Mouse (Mus musculus): ENCODE results near the gene Olfr1288. TPM values are rescaled to one million over a fixed set of nuclear protein-coding genes. Genes with fewer than 3 reads are reported as not detected.

The Olfr1288 gene
- not detected in 2 replicates for polyA plus RNA-seq (2012; rRNA removed; ENCODE audit: low replicate concordance)

GRCm38 (mm10) chr2:111473801-111474200, at the start of gene Olfr1288:
TSS of gene Olfr1288 (plus strand) at chr2:111474101.

GRCm38 (mm10) chr2:111448842-111449241, 25.1 kb upstream of the Olfr1288 start, which contains the start of gene Olfr1287:
TSS of gene Olfr1287 (plus strand) at chr2:111449142.

GRCm38 (mm10) chr2:111480519-111480918, 6.6 kb downstream of the Olfr1288 start, which contains the start of gene Olfr1289:
TSS of gene Olfr1289 (plus strand) at chr2:111480819.

GRCm38 (mm10) chr2:111493729-111494128, 19.8 kb downstream of the Olfr1288 start, which contains the start of gene Olfr1290:
TSS of gene Olfr1290 (minus strand) at chr2:111493829.

GRCm38 (mm10) chr2:111496880-111497279, 23.0 kb downstream of the Olfr1288 start, which contains the start of gene Olfr1291-ps1:
TSS of gene Olfr1291-ps1 (plus strand) at chr2:111497180.

GRCm38 (mm10) chr2:111524903-111525302, 51.0 kb downstream of the Olfr1288 start, which contains the start of gene Olfr1293-ps:
TSS of gene Olfr1293-ps (plus strand) at chr2:111525203.

Other genes starting within 250 kb of the Olfr1288 start
- not detected in 2 replicates for gene 4930430A15Rik, start 244.5 kb upstream of the Olfr1288 start, polyA plus RNA-seq (2012; rRNA removed; ENCODE audit: low replicate concordance)
- not detected in 2 replicates for gene Olfr1275, start 238.8 kb upstream of the Olfr1288 start, polyA plus RNA-seq (2012; rRNA removed; ENCODE audit: low replicate concordance)
- not detected in 2 replicates for gene Olfr1276, start 219.6 kb upstream of the Olfr1288 start, polyA plus RNA-seq (2012; rRNA removed; ENCODE audit: low replicate concordance)
- not detected in 2 replicates for gene Olfr1277, start 200.0 kb upstream of the Olfr1288 start, polyA plus RNA-seq (2012; rRNA removed; ENCODE audit: low replicate concordance)
- not detected in 2 replicates for gene Olfr1278, start 184.0 kb upstream of the Olfr1288 start, polyA plus RNA-seq (2012; rRNA removed; ENCODE audit: low replicate concordance)
- not detected in 2 replicates for gene Olfr1279, start 173.5 kb upstream of the Olfr1288 start, polyA plus RNA-seq (2012; rRNA removed; ENCODE audit: low replicate concordance)
- gene Olfr1280, start 160.1 kb upstream of the Olfr1288 start, polyA plus RNA-seq (2012; rRNA removed; ENCODE audit: low replicate concordance), result not detected in 2 replicates
- gene Olfr1281, start 147.6 kb upstream of the Olfr1288 start, polyA plus RNA-seq (2012; rRNA removed; ENCODE audit: low replicate concordance), result not detected in 2 replicates
- gene Olfr1282, start 138.0 kb upstream of the Olfr1288 start, polyA plus RNA-seq (2012; rRNA removed; ENCODE audit: low replicate concordance), result not detected in 2 replicates
- gene Olfr1283, start 107.3 kb upstream of the Olfr1288 start, polyA plus RNA-seq (2012; rRNA removed; ENCODE audit: low replicate concordance), result not detected in 2 replicates
- not detected in 2 replicates for gene Olfr1284, start 98.6 kb upstream of the Olfr1288 start, polyA plus RNA-seq (2012; rRNA removed; ENCODE audit: low replicate concordance)
- gene Olfr1286, start 51.0 kb upstream of the Olfr1288 start, polyA plus RNA-seq (2012; rRNA removed; ENCODE audit: low replicate concordance), result not detected in 2 replicates
- gene Olfr1287, start 25.0 kb upstream of the Olfr1288 start, polyA plus RNA-seq (2012; rRNA removed; ENCODE audit: low replicate concordance), result not detected in 2 replicates
- gene Olfr1289, start 6.7 kb downstream of the Olfr1288 start, polyA plus RNA-seq (2012; rRNA removed; ENCODE audit: low replicate concordance), result not detected in 2 replicates
- gene Olfr1290, start 19.7 kb downstream of the Olfr1288 start, polyA plus RNA-seq (2012; rRNA removed; ENCODE audit: low replicate concordance), result not detected in 2 replicates
- gene Olfr1291-ps1, start 23.1 kb downstream of the Olfr1288 start, polyA plus RNA-seq (2012; rRNA removed; ENCODE audit: low replicate concordance), result not detected in 2 replicates
- gene Olfr1293-ps, start 51.1 kb downstream of the Olfr1288 start, polyA plus RNA-seq (2012; rRNA removed; ENCODE audit: low replicate concordance), result not detected in 2 replicates
- not detected in 2 replicates for gene Olfr1294, start 66.2 kb downstream of the Olfr1288 start, polyA plus RNA-seq (2012; rRNA removed; ENCODE audit: low replicate concordance)
- not detected in 2 replicates for gene Olfr1295, start 95.6 kb downstream of the Olfr1288 start, polyA plus RNA-seq (2012; rRNA removed; ENCODE audit: low replicate concordance)
- gene Olfr1297, start 152.4 kb downstream of the Olfr1288 start, polyA plus RNA-seq (2012; rRNA removed; ENCODE audit: low replicate concordance), result not detected in 2 replicates
- not detected in 2 replicates for gene Olfr1298, start 175.1 kb downstream of the Olfr1288 start, polyA plus RNA-seq (2012; rRNA removed; ENCODE audit: low replicate concordance)
- not detected in 2 replicates for gene Olfr1299, start 187.3 kb downstream of the Olfr1288 start, polyA plus RNA-seq (2012; rRNA removed; ENCODE audit: low replicate concordance)